Mouse (Mus musculus): ENCODE measurements at regions not wholly inside any gene's neighbourhood (a gene's known extent, or its start where the extent isn't known, plus 50 kb on each side); places are given as distances from the start of the nearest gene placed in this dataset.

GRCm38 (mm10) chr6:75539703-75540102 is 957.9 kb downstream of the Gm9008 start:
- TF ChIP-seq CTCF (IDR thresholded peaks at IDR 0.05; ENCODE audit: borderline replicate concordance, extremely low read depth, insufficient read depth, insufficient read length) (no peak), POLR2A (IDR thresholded peaks at IDR 0.05; ENCODE audit: borderline replicate concordance, extremely low read depth, insufficient read depth, insufficient read length, poor library complexity, severe bottlenecking) (no peak)

Data from brain, embryonic 14.5 days (tissue).